Mouse (Mus musculus): ENCODE measurements around the gene Carm1. TPM values are rescaled to one million over a fixed set of nuclear protein-coding genes. Genes with fewer than 3 reads are reported as not detected.

The Carm1 gene
- 78.0 and 93.0 TPM in 2 replicates for polyA plus RNA-seq (2014; fragmentation: Nextera tagmentation; extraction: Ambion mirVana)

DNA sequence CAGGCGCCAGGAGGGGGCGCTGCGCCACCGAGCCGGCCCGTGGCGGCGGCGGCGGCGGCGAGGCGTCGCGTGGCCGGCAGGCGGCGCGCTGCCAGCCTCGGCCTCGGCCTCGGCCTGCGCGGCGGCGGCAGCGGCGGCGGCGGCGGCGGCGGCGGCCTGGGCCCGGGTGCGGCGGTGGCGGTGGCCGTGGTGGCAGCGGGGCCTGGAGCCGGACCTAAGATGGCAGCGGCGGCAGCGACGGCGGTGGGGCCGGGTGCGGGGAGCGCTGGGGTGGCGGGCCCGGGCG, at the start of gene Carm1:
TSS of gene Carm1 (plus strand) at position 106 of the 286 bp plus-strand sequence.
- H3K9ac ChIP-seq (ENCODE audit: low read length) = peak within 1 kb of the TSS; percentile 95
- H3K27me3 ChIP-seq (ENCODE audit: control insufficient read depth, insufficient read depth, low read length) = no peaks in the 10 kb centered on the region
- peak; percentile 57 for ATAC-seq (replicated peaks; ENCODE audit: low FRiP score)

DNA sequence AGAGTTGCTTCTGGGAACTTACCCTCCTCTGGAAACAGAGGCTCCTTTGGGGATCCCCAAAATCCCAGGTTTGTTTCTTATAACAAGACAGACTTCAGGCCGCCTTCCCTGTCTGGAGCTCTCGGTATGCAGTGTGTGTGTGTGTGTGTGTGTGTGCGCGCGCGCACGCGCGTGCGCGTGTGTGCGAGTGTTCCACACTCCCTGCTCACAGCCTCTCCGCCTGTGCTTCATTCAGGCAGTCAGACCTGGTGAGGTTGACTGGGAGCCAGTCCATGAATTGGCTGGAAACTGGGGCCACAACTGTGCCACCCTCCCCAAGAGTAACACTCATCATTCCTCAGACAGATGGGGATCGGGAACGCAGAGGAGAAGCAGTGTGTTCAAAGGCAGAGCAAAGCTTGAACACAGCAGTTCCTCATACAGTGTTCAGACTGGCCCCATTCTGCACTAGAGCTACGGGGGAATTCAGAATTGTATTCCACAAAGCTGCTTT, 49.6 kb upstream of the Carm1 start:
- DNase-seq (ENCODE audit: low spot score) = no peak
- no peaks in the 10 kb centered on the region for H3K36me3 ChIP-seq (ENCODE audit: control insufficient read depth, insufficient read depth, low read length)
- no peak overlapping the region for H3K4me2 ChIP-seq (ENCODE audit: low read depth, low read length, severe bottlenecking)
- no peak overlapping the region for H3K27ac ChIP-seq (ENCODE audit: low read depth, low read length)
- no peaks in the 10 kb centered on the region for H3K27me3 ChIP-seq (ENCODE audit: control insufficient read depth, insufficient read depth, low read length)
- WGBS = 89% methylated on average over 16 of the region's 16 CpGs
- H3K4me1 ChIP-seq (replicated peaks; ENCODE audit: control insufficient read depth, insufficient read depth, low read length) = no peaks in the 10 kb centered on the region
- no peak overlapping the region for H3K4me3 ChIP-seq (ENCODE audit: low read depth, low read length)
- H3K9me3 ChIP-seq (ENCODE audit: control insufficient read depth, low read length) = no peaks in the 10 kb centered on the region
- ATAC-seq (replicated peaks; ENCODE audit: low FRiP score) = no peak
- H3K9ac ChIP-seq (ENCODE audit: low read length) = no peak overlapping the region

More for the DNA sequence above, at the start of gene Carm1:
- DNase-seq (ENCODE audit: low spot score) = no peak
- H3K4me2 ChIP-seq (ENCODE audit: low read depth, low read length, severe bottlenecking) = peak within 1 kb of the TSS; percentile 89
- H3K9me3 ChIP-seq (ENCODE audit: control insufficient read depth, low read length) = no peaks in the 10 kb centered on the region
- peak within 1 kb of the TSS; percentile 78 for H3K4me3 ChIP-seq (ENCODE audit: low read depth, low read length)
- under 1% methylated on average over 29 of the region's 52 CpGs for WGBS
- peak within 1 kb of the TSS; percentile 91 for H3K27ac ChIP-seq (ENCODE audit: low read depth, low read length)
- H3K4me1 ChIP-seq (replicated peaks; ENCODE audit: control insufficient read depth, insufficient read depth, low read length) = peaks cover 7% of the 10 kb centered on the region
- no peaks in the 10 kb centered on the region for H3K36me3 ChIP-seq (ENCODE audit: control insufficient read depth, insufficient read depth, low read length)

DNA sequence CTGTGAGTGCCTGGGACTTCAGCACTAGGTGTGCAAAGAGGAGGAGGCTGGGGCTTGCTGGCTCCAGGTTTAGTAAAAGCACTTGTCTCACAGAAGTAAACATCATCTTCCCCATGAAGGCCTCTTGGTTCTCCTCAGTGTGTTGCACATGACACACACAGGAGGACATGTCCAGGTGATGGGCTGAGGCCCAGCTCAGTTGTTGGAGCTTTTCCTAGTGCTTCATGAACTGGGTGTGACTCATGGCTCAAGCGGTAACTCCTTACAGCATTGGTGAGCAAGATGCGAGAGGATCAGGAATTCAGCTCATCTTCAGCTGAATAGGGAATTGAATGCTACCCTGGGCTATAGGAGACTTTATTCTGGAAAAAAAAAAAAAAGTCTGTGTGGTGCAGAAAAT, 49.0 kb upstream of the Carm1 start:
- Histone ChIP-seq H3K4me3 (ENCODE audit: low read depth, low read length) (no peak overlapping the region), H3K4me1 (replicated peaks; ENCODE audit: control insufficient read depth, insufficient read depth, low read length) (no peaks in the 10 kb centered on the region), H3K36me3 (ENCODE audit: control insufficient read depth, insufficient read depth, low read length) (no peaks in the 10 kb centered on the region), H3K27ac (ENCODE audit: low read depth, low read length) (no peak overlapping the region), H3K4me2 (ENCODE audit: low read depth, low read length, severe bottlenecking) (no peak overlapping the region), H3K27me3 (ENCODE audit: control insufficient read depth, insufficient read depth, low read length) (no peaks in the 10 kb centered on the region), H3K9me3 (ENCODE audit: control insufficient read depth, low read length) (no peaks in the 10 kb centered on the region), H3K9ac (ENCODE audit: low read length) (no peak overlapping the region)
- WGBS = 84% methylated on average over 2 of the region's 2 CpGs
- DNase-seq (ENCODE audit: low spot score) = no peak
- no peak for ATAC-seq (replicated peaks; ENCODE audit: low FRiP score)

DNA sequence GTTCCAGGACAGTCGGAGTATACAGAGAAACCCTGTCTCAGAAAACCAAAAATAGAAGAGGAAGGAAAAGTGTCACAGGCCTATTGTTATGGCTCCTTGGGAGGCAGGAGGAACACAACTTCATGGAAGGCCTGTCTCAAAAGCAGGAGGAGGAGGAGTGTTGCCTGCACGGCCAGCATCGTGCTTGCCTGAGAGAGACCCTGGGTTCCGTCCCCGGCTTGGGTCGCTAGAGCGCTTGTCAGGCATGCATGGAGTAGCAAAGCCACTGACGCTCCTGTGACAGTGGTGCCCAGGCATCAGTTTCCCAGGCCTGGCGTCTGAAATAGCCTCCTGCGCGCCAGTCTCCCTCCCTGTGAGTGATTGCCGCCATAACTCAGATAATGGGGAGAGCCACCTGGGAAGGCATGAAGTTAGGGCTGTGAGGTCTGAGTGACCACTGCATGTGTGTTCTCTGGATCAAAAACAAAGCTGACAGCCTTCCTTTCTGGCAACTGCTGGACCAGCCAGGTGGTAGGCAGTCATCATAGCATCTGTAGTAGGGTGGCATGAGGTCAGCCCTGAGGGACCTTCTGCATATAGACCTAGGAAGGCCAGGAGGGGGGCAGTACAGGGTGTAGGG, 48.3 kb upstream of the Carm1 start:
- no peaks in the 10 kb centered on the region for H3K4me1 ChIP-seq (replicated peaks; ENCODE audit: control insufficient read depth, insufficient read depth, low read length)
- no peak for DNase-seq (ENCODE audit: low spot score)
- H3K9ac ChIP-seq (ENCODE audit: low read length) = no peak overlapping the region
- H3K9me3 ChIP-seq (ENCODE audit: control insufficient read depth, low read length) = no peaks in the 10 kb centered on the region
- no peak overlapping the region for H3K4me2 ChIP-seq (ENCODE audit: low read depth, low read length, severe bottlenecking)
- H3K27me3 ChIP-seq (ENCODE audit: control insufficient read depth, insufficient read depth, low read length) = no peaks in the 10 kb centered on the region
- 93% methylated on average over 12 of the region's 12 CpGs for WGBS
- no peak overlapping the region for H3K27ac ChIP-seq (ENCODE audit: low read depth, low read length)
- H3K4me3 ChIP-seq (ENCODE audit: low read depth, low read length) = no peak overlapping the region
- no peak for ATAC-seq (replicated peaks; ENCODE audit: low FRiP score)
- no peaks in the 10 kb centered on the region for H3K36me3 ChIP-seq (ENCODE audit: control insufficient read depth, insufficient read depth, low read length)

DNA sequence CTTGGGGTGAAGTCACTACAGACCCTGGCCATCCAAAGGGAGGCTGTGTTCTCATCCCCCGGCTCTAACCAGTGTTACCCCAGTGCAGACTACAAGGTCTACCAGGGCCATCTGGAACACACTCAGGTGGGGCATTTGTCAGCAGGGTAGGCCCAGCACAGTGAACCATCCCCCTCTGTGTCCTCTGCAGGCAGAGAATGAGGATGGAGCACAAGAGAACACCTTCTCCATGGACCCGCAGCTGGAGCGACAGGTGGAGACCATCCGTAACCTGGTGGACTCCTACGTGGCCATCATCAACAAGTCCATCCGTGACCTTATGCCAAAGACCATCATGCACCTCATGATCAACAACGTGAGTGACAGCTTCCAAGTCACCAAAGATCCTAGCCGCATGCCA, 43.3 kb upstream of the Carm1 start:
- Histone ChIP-seq H3K27me3 (ENCODE audit: control insufficient read depth, insufficient read depth, low read length) (no peaks in the 10 kb centered on the region), H3K27ac (ENCODE audit: low read depth, low read length) (no peak overlapping the region), H3K4me3 (ENCODE audit: low read depth, low read length) (no peak overlapping the region), H3K9ac (ENCODE audit: low read length) (no peak overlapping the region), H3K36me3 (ENCODE audit: control insufficient read depth, insufficient read depth, low read length) (peaks cover 6% of the 10 kb centered on the region; the same call in 1 of the 2 replicates), H3K9me3 (ENCODE audit: control insufficient read depth, low read length) (no peaks in the 10 kb centered on the region), H3K4me1 (replicated peaks; ENCODE audit: control insufficient read depth, insufficient read depth, low read length) (no peaks in the 10 kb centered on the region), H3K4me2 (ENCODE audit: low read depth, low read length, severe bottlenecking) (no peak overlapping the region)
- DNase-seq (ENCODE audit: low spot score) = no peak
- ATAC-seq (replicated peaks; ENCODE audit: low FRiP score) = no peak
- WGBS = 94% methylated on average over 8 of the region's 8 CpGs

DNA sequence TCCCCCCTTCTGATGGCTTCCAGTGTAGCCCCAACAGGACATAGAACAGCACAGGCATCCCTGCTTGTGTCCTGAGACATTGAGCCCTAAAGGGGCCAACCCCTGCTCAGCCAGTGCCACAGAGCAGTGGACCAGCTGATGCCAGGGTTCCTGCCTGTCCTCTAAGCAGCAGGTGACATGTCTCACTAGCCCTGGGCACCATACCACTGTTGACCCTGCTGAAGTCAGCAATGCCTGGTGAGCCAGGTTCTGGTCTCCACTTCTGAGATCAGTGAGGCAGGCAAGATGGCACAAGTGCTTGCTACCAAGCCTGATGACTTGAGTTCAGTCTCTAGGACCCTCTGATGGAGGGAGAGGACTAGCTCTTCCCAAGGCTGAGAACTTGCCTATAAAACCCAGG, 40.9 kb upstream of the Carm1 start:
- no peak for DNase-seq (ENCODE audit: low spot score)
- ATAC-seq (replicated peaks; ENCODE audit: low FRiP score) = no peak
- H3K9ac ChIP-seq (ENCODE audit: low read length) = no peak overlapping the region

DNA sequence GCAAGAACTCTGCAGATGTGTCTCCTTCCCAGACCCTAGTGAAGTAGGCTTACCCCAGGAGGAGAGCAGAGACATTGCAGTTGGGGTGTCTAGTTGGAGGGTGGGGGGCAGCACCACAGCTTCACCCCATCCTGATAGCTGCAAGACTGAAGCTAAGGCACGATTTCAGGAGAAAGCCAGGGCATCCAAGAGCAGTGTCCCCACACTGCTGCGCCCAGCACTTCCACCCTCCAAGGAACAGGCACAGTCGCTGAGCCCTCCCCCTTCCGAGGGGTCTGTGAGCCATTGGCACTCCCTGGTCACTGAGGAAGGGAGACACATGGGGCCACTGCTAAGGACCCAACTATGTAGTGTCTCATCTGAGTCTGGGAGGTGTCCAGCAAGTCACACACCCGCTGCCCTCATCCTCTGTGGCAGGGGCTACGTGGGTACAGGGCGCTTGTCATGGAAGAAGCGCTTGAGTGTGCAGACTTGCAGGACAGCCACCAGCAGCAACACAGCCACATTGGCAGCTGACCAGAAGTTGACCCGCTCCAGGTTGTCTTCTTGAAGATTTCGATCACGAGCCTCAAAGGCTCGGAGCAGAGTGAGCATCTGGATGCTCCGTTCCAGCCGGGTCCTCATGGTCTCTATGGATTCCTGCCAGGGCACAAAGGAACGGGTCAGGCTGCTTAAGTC, 38.8 kb upstream of the Carm1 start:
- no peak overlapping the region for H3K4me2 ChIP-seq (ENCODE audit: low read depth, low read length, severe bottlenecking)
- no peak overlapping the region for H3K4me3 ChIP-seq (ENCODE audit: low read depth, low read length)
- peaks cover 6% of the 10 kb centered on the region; the same call in 1 of the 2 replicates for H3K36me3 ChIP-seq (ENCODE audit: control insufficient read depth, insufficient read depth, low read length)
- H3K9ac ChIP-seq (ENCODE audit: low read length) = no peak overlapping the region
- ATAC-seq (replicated peaks; ENCODE audit: low FRiP score) (no peak), DNase-seq (ENCODE audit: low spot score) (no peak)
- 93% methylated on average over 15 of the region's 15 CpGs for WGBS
- H3K27ac ChIP-seq (ENCODE audit: low read depth, low read length) = no peak overlapping the region
- H3K4me1 ChIP-seq (replicated peaks; ENCODE audit: control insufficient read depth, insufficient read depth, low read length) = peaks cover 6% of the 10 kb centered on the region; the same call in 1 of the 2 replicates
- H3K9me3 ChIP-seq (ENCODE audit: control insufficient read depth, low read length) = no peaks in the 10 kb centered on the region
- no peaks in the 10 kb centered on the region for H3K27me3 ChIP-seq (ENCODE audit: control insufficient read depth, insufficient read depth, low read length)

More for the DNA sequence above, 40.9 kb upstream of the Carm1 start:
- Histone ChIP-seq H3K4me1 (replicated peaks; ENCODE audit: control insufficient read depth, insufficient read depth, low read length) (peaks cover 4% of the 10 kb centered on the region; the same call in 1 of the 2 replicates), H3K4me3 (ENCODE audit: low read depth, low read length) (no peak overlapping the region), H3K27me3 (ENCODE audit: control insufficient read depth, insufficient read depth, low read length) (no peaks in the 10 kb centered on the region), H3K9me3 (ENCODE audit: control insufficient read depth, low read length) (no peaks in the 10 kb centered on the region), H3K4me2 (ENCODE audit: low read depth, low read length, severe bottlenecking) (no peak overlapping the region), H3K27ac (ENCODE audit: low read depth, low read length) (no peak overlapping the region), H3K36me3 (ENCODE audit: control insufficient read depth, insufficient read depth, low read length) (peaks cover 6% of the 10 kb centered on the region; the same call in 1 of the 2 replicates)

DNA sequence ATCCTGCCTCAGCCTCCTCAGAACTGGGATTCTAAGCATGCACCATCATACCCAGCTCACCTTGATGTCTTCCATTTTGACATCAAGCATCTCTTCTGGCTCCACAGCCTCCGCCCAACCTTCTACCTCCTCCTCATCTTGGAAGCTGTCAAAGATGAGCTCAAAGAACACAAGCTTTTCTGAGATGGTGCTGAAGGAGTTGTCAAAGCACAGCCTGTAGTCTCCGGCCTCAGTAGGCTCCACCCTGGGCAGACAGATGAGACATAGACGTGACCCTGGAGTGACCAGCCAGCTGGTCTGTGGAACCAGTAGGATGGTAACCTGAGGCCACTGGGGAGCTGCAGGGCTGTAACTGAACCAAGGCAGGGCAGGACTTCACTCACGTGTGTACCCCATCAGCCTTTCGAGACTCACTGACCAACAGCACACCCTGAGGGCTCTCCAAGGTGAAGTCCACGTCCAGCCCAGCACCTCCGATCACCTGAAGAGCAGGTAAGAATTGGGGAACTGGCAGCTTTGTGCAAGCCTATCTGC, 37.8 kb upstream of the Carm1 start:
- DNase-seq (ENCODE audit: low spot score) (no peak), ATAC-seq (replicated peaks; ENCODE audit: low FRiP score) (no peak)
- Histone ChIP-seq H3K9me3 (ENCODE audit: control insufficient read depth, low read length) (no peaks in the 10 kb centered on the region), H3K9ac (ENCODE audit: low read length) (no peak overlapping the region), H3K4me2 (ENCODE audit: low read depth, low read length, severe bottlenecking) (peak overlapping the region; percentile 67), H3K4me3 (ENCODE audit: low read depth, low read length) (peak overlapping the region; percentile 70), H3K27me3 (ENCODE audit: control insufficient read depth, insufficient read depth, low read length) (no peaks in the 10 kb centered on the region), H3K27ac (ENCODE audit: low read depth, low read length) (no peak overlapping the region), H3K36me3 (ENCODE audit: control insufficient read depth, insufficient read depth, low read length) (peaks cover 6% of the 10 kb centered on the region; the same call in 1 of the 2 replicates), H3K4me1 (replicated peaks; ENCODE audit: control insufficient read depth, insufficient read depth, low read length) (peaks cover 6% of the 10 kb centered on the region; the same call in 1 of the 2 replicates)
- WGBS = 86% methylated on average over 7 of the region's 7 CpGs
